Mouse (Mus musculus): ENCODE data around the gene Kif1b.

Kif1b gene

GRCm38 (mm10) chr4:149307596-149308490, at the start of gene Kif1b:
Gene Kif1b (minus strand): TSS chr4:149307693.
- DNase-seq (ENCODE audit: low read depth, low spot score) = peak; percentile 97

DNA sequence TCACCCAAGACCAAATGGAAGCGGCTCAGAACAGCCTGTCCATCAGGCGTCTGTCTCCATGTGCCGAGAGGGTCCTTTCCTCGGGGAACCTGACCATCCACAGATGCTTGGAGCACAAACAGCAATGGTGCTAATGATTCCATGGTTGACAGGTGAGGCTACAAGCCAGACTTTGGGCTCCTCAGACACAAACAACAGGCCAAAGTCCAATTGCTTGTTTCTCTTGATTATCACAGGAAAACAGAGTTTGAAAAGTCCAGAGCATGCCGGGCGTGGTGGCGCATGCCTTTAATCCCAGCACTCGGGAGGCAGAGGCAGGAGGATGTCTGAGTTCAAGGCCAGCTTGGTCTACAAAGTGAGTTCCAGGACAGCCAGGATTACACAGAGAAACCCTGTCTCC, 47.2 kb upstream of the Kif1b start:
- no peak for DNase-seq (ENCODE audit: low read depth, low spot score)

DNA sequence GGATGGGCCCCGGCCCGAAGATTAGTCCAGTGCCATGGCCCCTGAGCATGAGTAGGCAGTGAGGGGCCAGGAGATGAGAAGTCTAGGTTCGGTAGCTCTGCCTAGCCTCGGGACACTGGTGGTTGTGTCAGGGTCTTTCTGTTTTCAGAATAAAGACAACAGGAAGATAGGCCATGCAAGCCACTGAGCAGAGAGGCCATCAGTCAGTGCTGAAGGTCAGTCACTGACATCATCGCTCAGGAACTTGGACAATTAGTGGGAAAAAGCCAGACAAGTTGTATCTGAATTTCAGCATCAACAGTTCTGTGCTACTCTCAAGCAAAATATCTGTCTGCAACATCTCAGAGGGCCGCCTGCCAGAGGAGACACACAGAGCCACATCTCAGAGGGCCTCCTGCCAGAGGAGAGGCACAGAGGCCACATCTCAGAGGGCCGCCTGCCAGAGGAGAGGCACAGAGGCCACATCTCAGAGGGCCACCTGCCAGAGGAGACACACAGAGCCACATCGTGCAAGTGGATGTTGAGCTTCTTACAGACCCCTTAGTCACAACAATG, 44.2 kb upstream of the Kif1b start:
- DNase-seq (ENCODE audit: low read depth, low spot score) = no peak

- no peak for DNase-seq (ENCODE audit: low read depth, low spot score)
Measured at GRCm38 (mm10) chr4:149348963-149349362, 41.5 kb upstream of the Kif1b start.

GRCm38 (mm10) chr4:149345873-149346272, 38.4 kb upstream of the Kif1b start:
- no peak for DNase-seq (ENCODE audit: low read depth, low spot score)

- no peak for DNase-seq (ENCODE audit: low read depth, low spot score)
Measured at GRCm38 (mm10) chr4:149344311-149344710, 36.8 kb upstream of the Kif1b start.

DNA sequence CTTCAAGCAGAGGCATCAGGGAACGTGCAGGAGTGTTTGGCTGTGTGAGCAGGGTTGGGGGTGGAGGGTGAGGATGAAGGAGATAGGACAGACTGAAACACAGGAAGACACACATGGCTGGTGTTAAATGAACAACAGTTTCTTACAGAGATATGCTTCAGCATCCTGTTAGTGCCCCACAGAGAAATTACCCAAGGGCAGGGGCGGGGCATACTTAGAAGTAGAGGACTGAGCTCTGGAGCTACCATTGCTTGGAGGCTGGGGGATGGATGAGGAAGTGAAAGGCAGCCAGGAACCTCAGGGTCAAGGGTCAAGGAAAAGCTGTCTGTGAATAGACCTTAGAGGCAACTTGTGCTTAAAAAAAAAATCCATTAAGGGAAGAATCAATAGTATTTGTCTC, 33.2 kb upstream of the Kif1b start:
- DNase-seq (ENCODE audit: low read depth, low spot score) = no peak

DNA sequence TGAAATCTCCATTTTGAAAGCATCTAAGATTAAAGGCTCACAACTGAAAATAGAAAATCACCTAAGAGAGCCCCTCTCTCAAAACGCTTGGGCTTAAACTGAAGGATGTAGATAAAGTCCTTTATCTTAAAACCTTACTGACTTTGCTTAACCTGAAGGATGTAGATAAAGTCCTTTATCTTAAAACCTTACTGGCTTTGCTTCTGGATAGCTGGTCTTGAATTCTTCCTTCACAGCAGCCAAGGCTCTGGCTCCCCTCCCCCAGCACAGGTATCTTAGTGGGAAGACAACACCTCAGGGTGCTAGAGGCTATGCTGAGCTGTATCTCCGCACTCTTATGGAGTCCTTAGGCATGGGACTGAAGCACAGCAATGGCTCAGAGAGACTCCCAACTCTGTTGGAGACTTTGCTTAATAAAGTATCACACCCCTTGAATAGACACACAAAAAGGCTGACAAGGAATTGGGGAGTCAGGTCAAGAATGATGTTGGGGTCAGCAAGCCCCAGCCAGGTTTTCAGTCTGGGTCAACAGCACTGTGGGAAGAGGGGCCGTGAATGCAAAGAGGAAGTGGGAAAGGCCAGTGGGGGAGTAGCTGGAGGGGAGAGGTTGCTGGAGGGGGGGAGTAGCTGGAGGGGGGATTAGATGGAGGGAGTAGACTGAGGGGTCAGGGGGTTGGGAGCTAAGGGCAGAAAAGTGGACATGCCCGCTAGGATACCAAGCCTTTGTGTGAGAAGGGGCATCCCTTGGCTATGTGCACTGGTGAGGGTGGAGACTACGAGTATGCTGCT, 32.1 kb upstream of the Kif1b start:
- no peak for DNase-seq (ENCODE audit: low read depth, low spot score)

GRCm38 (mm10) chr4:149338137-149338536, 30.6 kb upstream of the Kif1b start:
- DNase-seq (ENCODE audit: low read depth, low spot score) = no peak

- no peak for DNase-seq (ENCODE audit: low read depth, low spot score)
Measured at GRCm38 (mm10) chr4:149337353-149337752, 29.9 kb upstream of the Kif1b start.

GRCm38 (mm10) chr4:149336302-149336701, 28.8 kb upstream of the Kif1b start:
- no peak for DNase-seq (ENCODE audit: low read depth, low spot score)

- DNase-seq (ENCODE audit: low read depth, low spot score) = no peak
Measured at GRCm38 (mm10) chr4:149334881-149335280, 27.4 kb upstream of the Kif1b start.

- peak; percentile 74 for DNase-seq (ENCODE audit: low read depth, low spot score)
Measured at GRCm38 (mm10) chr4:149332726-149333125, 25.2 kb upstream of the Kif1b start.

- DNase-seq (ENCODE audit: low read depth, low spot score) = no peak
Measured at GRCm38 (mm10) chr4:149330495-149330894, 23.0 kb upstream of the Kif1b start.

GRCm38 (mm10) chr4:149328735-149329134, 21.2 kb upstream of the Kif1b start:
- DNase-seq (ENCODE audit: low read depth, low spot score) = no peak

GRCm38 (mm10) chr4:149327281-149327680, 19.8 kb upstream of the Kif1b start:
- DNase-seq (ENCODE audit: low read depth, low spot score) = no peak

DNA sequence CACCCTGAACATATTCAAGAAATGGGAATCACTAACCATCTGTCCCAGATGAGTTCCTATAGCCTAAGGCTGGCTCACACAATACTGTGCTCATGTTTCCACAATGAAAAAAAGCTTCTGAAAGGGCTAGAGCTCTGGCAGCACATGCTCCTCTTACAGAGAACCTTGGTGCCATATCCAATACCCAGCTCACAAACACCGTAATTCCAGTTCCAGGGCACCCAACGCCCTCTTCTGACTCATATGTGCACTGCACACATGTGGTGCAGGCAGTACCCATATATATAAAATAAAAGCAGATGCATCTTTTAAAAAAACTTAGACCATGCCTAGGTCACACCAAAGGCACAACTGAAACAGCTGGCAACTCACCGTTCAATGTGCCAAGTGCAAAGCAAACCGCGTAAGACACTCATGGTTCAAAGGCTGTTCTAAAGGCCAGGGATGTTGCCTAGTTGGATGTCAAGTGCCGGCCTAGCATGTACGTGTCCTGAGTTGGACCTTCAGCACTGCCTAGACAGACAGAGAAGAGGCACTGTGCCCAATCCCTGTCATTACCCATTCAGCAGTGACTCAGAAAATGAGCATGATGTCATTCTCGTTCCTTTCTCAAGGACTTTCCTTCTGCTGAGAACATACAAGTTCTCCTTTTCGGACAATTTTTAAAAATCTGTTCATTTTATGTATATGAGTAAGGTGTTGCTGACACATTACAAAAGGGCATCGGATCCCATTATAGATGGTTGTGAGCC, 18.1 kb upstream of the Kif1b start:
- peak; percentile 39 for DNase-seq (ENCODE audit: low read depth, low spot score)

DNA sequence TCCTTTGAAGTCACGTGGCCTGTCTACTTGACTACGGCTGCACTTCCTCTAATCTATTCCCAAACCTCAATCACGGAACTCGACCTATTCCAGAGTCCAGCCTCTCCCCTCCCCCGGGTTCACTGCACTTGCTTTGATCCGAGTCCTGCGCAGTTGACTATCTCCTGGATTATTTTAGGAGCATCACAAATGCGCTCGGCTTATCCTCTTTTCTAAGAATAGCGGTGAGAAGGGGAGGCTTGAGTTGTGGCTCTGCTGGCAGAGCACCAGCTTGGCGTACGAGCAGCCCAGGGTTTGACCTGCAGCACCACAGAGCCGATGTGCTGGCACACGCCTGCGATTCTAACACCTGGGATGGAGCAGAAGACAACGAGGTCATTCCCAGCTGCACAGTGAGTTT, 16.2 kb upstream of the Kif1b start:
- DNase-seq (ENCODE audit: low read depth, low spot score) = no peak

- DNase-seq (ENCODE audit: low read depth, low spot score) = no peak
Measured at GRCm38 (mm10) chr4:149322718-149323117, 15.2 kb upstream of the Kif1b start.

DNA sequence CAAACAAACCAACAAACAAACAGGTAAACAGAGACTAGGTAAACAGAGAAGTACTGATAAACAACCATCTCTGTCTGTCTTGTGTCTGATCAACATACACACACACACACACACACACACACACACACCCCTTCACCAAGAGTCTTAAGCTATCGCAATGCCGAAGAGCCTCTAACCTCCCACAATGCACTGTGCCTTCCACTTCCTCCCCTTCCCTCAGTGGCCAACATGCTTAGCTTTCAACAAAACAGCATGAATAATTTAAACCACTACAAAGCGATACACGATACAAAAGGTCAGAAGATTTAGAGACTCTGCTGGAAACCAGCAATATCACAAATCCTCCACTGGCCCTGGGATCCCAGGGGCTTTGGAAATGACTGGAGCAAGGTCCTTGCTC, 14.8 kb upstream of the Kif1b start:
- no peak for DNase-seq (ENCODE audit: low read depth, low spot score)

DNA sequence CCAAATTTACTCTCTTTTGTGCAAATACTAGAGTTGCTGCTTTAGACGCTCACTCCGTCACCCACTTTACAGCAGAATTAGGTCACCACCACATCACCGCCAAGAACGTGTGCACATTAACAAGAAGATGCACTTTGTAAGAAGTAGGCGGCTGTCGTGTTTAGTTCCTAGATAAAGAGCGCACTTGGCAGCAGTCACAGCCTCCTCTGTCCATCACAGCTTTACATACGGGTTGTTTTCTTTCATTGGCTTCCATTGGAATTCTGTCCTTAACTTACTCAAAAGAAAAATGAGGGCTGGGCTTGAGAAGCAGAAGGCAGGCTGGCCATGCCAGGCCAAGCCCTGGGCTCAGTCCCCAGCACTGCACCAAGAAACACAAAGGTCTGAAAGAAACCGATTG, 11.6 kb upstream of the Kif1b start:
- DNase-seq (ENCODE audit: low read depth, low spot score) = no peak

DNA sequence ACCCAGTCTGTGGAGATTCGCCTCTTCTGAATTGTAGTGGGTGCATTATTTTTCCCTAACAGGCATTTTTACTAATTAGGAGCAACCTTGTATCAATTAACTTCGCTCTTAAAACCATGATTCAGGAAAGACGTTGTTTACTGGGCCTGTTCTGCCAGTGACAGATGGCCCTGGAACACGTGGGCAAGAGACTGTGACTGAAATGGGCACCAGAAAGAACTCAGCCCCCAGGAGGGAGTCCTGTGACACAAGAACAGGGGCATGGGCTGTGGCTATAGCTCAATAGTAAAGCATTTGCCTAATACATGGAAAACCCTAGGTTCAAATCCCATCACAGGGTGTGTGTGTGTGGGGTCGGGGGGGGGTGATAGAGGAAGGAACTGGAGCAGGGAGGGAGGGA, 9.9 kb upstream of the Kif1b start:
- no peak for DNase-seq (ENCODE audit: low read depth, low spot score)
